Mouse (Mus musculus) heart, postnatal 0 days (tissue): ENCODE measurements around the gene Bscl2.

Experiments used
- CTCF ChIP-seq: IDR thresholded peaks from 2 replicates; pipeline ENCODE4 v1.5.1; 2016; ENCODE audit warnings: antibody characterized with exemption, control low read depth, low read depth
- EP300 ChIP-seq: IDR thresholded peaks from 2 replicates; pipeline ENCODE4 v1.6.1; 2016; ENCODE audit warnings: antibody characterized with exemption, low read depth

DNA sequence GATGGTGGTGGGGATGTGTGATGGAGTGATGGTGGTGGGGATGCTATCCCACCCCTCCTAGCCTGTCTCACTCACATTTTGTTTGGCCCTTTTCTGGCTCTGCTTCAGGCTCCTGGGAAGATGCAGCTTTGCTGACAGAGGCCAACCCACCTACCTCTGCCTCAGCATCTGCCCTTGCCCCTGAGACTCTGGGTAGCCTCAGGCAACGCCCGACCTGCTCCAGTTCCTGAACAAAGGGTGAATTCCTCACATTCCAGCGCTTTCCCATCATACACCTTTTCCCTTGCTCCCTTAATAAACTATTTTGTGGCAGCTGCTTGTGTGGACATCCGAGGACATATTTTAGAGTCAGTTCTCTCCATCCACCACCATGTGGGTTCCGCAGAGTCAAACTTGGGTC, 11.1 kb downstream of the Bscl2 start:
- no peak for TF ChIP-seq CTCF
- no peak for TF ChIP-seq EP300
